Mouse (Mus musculus) gastrocnemius, adult 8-10 months (tissue): ENCODE measurements around the gene C8g. TPM values are rescaled to one million over a fixed set of nuclear protein-coding genes. Genes with fewer than 3 reads are reported as not detected.

Source experiments
- DNase-seq, 2 experiments: peaks; one replicate each; pipeline ENCODE4 v3.0.0; 2022; ENCODE audit warnings: low spot score in 2 of 2
- total RNA-seq, 4 experiments: library from RNA; stranded (reverse); gene quantifications; 2 replicates each; pipeline ENCODE4 v1.2.4; 2022

C8g gene
- total RNA-seq: 1 to 10 TPM; 1.0 to 1.8 (median 1.6) TPM

DNA sequence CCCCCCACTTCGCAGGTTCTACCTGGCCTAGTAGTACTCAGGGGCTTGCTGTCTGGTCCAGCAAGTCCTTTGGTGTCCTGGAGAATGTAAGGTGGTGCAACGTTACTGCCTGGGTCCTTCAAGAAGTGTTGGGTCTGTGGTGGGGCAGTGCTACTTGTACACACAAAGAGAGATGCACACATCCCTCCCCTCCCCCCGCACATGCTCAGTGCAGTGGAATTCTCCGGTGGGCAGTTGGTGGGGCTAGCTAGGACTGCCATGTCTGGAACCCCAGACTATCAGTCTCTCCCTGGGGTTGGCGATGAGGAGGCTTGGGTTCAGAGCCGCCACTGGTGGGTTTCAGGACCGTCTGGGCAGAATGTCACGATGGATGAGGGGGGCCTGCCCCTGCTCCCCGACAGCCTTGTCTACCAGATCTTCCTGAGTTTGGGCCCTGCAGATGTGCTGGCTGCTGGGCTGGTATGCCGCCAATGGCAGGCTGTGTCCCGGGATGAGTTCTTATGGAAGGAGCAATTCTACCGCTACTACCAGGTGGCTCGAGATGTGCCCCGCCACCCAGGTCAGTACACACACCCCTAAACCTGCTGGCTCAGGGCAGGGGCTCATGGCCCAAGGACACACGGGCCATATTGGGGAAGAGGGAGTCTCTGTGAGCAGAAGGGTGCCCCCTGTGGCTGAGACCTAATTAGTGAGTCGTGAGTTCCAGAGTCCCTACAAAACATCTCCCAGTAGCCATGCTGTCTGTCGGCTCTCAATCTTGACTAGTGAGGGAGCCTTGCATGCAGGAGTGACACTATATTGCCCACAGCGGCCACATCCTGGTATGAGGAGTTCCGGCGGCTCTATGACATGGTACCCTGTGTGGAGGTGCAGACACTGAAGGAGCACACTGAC, at the start of gene C8g:
C8g (minus strand) TSS at position 127 of the 894 bp plus-strand sequence.
- DNase-seq: no peak

DNA sequence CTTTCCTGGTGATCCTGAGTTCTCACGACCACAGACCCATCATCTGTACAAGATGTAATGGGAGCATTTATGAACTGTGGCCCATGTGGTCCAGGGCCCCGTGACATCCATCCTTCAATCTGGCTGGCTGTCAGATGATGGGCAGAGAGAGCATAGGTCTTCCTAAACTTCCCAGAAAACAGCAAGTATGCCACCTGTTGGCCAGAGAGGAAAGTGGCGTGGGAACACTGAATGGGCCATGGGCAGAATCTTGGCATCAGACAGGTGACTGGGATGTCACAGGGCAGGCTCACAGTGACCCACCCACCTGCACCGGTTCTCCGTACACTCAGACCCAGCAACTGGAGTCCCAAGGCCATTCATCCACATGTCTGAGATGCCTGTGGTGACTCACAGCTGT, 49.7 kb upstream of the C8g start:
- DNase-seq: peak; percentile 41 to 58

DNA sequence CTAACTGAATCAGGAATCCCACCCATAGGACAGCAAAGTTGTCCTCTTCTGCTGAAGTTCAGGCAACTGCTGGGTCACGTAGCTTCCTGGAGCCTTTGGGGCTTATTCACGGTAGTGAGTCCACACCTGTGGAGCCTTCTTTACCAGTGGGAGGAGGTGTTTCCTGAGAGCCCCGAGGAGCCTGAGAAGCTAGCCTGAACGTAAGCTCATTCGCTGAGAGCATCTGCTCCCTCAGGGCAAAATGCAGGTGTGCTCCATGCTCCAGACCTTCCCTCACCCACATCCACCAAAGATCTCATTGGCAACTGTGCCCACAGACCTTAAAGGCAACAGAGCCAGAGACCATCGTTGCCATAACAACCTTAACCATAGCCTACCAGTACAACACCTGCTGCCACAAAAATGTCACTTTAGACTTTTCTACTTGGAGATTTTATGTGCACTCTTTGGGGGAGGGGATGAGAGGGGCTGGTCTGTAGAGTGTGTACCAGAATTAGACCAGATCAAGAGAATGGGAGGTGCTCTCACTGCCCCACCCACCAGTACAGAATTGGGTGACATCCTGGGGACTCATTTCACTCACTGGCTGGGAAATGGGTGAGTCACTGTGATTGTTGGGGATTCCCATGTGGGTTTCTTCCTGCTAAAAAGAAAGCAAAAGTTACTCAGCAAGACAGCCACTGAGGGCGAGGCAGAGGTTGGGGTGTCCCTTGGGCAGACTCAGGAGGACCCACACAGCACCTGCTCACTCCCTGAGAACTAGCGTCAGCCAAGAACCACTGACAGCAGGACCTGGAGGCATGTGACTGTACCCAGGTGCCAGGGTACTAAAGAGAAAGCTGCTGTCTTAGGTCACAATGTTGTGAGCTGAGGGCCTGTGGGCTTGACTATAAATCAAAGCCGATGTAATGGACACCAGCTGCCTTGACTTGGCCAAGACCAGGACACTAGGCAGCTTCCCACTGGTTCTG, 47.8 kb upstream of the C8g start:
- peak; percentile 31 to 60 for DNase-seq

DNA sequence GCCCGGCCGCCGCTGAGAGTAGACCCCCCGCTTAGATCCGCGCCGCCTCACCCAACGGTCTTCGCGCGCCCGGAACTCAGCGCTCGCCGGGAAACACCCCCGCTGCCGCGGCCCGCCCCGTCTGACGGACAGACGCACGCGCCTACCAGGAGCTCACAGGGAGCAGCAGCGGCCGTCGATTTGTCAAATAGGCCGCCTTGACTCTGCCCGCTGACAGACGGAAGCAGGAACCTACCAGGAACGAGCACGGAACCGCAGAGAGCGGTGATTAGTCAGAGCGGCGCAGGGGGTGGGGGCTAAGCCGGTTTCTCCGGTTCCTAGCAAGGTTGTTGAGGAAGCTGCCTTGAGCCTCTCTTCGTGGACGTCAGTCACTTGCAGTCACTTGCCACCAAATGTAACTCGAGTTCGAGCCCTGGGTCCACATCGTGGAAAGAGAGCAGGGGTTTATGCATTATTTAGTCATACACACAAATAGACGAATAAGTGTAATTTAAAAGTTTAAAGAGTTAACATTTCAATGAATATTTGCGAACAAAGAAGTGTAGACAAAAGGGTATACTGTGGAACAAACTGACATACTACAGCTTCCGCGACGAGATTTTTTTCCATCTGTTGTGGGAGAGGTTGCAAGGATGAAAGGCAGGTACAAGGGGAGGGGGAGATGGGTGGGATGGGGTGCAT, 45.4 kb upstream of the C8g start, which contains the start of gene Traf2:
Traf2 (minus strand) TSS at position 130 of the 681 bp plus-strand sequence.
- peak; percentile 98 for DNase-seq

DNA sequence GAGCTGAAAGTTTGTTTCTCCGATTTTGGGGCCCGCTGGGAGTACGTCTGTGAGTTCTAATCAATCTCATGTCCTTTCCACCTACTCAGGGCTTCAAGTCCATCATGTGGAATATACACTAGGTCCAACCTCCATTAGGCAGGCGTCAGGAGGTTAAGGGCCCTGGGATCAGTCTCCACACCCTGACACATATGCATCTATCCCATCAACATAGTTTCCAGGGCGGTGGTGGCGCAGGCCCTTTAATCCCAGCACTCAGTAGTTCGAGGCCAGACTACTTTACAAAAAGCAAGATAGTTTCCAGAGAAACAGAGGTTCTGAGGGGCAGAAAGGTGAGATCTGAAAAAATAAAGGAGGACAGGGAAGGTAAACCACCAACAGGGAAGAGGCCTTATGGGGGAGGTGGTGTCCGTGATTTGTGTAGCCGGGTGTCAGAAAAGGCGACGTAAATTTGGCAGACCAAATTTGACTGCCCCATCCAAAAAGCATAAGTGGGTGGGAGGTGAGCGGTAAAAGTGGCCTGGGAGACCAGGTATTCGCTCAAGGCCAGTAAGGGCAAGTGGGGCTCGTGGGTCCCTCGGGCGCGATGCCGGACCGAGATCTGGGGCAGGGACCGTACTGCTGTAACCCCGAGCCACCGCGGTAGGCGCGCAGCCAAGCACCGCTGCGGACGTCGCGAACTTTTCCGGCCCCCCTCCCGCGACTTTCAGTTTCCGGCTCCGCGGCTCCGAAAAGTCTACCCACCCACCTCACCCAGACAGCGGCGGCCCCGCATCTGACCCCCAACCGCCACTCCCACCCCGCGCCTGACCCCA, 44.7 kb upstream of the C8g start:
- DNase-seq: peak; percentile 61 to 79

DNA sequence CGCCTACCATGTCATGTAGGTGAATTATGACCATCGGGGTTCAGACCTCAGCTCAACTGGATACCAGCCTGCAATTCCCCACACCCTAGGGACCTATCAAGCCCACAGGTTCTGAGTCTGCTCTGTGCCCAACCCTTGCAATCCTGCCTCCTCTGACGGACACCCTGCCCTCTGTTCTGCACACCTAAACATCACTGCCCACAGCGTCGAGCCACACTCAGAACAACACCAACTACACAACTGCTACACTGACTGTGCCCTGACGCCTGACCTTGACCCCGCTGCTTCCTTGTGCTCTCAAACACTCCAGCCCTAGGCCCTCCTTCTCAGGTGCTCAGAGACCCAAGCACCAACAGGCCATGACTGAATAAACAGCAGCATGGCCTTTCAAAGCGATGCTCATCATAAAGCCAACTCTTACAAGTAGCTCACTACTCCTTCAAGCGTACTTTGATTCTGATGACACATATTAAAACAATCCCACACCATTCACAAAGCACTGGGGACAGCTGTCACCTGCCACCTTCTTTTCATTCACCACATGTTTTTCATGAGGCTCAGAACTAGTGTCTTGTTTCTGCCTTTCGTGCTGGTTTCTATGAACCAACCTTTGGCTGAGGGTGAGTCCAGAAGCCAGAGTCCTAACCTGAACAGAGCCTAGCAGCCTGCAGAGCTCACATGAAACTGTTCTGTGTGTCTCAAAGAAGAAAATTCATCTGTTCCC, 40.3 kb upstream of the C8g start:
- no peak for DNase-seq

DNA sequence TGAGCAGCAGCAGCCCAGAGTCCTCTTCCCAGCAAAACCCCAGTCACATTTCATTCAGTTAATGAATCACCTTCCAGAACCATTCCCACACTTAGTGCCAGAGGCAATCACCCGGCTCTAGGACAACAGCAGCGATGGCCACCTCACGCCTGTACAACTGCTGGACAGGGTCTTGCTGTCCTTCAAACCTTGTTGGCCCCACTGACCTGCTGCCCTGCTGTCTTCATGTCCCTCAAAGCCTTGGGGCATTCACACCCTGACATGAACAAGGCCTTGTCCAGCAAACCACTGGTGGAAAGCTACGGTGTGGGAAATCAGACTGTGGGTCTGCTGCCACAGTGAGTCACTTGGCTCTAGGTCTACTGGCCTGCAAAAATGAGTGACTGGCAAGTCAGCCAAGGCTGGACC, 39.0 kb upstream of the C8g start:
- no peak for DNase-seq

DNA sequence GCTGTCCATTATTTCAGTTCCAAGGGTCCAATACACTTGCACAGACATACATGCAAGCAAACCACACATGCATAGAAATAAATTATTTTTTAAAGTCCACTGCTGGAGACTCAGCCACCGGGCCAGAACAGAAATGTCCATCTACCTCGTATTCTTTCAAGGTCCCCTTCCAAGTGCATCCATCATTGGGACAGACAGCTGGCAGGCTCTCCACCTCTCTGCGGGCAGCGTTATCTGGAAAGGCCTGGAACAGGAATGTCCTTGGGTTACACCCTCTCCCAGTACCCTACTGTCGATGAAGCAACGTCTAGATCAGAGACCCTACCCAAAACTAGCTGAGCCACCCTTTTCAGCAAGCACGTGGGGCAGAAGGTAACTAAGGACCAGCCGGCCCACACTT, 35.0 kb upstream of the C8g start:
- no peak for DNase-seq

DNA sequence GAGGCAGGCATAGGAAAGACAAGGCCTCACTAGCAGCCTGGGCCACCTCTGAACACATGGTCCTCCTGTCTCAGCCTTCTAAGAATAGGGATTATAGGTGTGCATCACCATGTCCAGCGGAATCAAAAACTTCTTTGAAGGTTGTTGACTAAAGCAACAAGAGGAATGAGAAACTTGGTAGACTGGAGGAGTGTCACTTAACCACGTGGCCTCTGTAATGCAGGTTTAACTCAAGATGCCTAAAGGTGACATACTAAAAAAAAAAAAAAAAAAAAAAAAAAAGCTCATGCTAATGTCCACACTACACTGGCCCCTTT, 33.3 kb upstream of the C8g start:
- DNase-seq: no peak

DNA sequence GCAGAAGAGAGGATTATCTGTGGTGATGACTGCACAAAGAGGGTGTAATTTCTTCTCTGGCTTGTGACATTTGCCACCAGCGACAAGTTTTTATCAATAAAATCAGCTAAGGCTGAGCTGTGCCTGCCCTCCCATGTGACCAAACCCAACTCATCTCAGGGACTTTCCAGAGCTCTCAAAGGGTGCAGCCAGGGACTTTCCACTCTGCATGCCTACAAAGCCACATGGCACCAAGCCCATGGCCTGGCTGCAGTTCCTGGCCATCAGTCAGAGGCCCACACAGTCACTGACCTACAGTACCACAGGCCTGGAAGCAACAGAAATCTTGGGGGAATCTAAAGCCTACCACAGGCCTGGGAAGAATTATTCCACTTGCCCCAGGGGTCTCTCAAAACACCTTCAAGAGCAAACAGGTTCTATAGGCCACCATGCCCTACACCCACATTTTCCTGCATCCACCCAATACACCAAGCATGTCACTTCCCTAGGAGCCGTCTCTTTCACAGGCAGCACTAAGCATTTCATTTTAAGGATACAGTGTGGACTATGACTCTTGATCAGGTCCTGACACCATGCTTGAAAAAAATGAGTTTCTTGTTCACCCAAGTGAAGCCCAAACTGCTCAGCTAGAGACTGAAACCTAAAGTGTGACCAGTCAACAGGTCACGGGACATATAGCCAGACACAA, 32.8 kb upstream of the C8g start:
- peak; percentile 94 for DNase-seq

DNA sequence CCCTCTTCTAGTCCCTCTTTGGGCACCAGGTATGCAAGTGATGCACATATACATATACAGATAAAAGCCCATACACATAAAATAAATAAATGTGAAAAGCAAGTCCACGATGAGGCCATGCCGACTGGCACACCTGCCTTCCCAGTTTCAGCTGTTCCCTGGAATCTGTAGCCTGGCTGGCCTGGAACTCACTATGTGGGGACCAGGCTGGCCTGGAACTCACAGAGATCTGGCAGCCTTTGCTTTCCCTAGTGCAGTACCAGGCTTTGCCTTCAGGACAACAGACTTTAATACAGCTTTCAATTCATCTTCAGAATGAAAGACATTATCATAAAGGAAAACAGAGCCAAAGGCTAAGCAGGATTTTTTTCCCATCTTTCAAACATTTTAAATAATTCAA, 32.2 kb upstream of the C8g start:
- no peak for DNase-seq

DNA sequence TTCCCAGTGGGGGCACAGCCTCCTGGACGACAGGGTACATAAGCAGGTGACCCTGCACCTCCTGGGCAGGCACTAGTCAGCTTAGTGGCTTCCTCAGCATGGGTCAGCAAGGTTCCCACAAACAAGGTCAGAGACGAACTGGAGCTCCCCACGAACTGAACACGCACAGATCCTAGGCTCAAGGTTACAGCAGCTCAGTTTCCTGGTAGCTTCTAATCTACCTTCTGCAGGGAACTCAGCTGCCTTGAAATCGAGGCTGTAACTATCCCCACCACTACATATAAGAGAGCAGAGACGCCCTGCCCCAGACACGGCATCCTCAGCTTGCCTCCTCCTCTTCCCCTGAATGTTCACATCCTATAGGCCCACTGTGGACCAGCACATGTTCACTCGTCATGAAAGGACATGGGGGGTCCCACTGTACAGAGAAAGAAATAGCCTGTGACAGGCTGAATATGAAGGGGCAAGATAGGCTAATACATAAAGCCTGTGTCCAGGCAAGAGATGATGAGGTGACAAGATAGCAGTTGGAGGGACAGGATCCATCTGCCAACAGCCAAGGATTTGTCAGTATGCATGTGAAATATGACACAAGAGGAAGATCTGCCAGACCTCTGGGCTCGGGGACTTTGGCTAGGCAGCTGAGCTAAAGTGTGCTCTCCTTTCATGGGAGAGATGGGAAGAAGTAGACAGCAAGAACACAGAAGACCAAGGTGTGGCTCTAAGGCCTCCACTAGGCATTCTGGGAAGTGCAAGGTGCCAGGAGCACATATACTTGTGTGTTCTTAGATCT, 25.2 kb upstream of the C8g start:
- no peak for DNase-seq

DNA sequence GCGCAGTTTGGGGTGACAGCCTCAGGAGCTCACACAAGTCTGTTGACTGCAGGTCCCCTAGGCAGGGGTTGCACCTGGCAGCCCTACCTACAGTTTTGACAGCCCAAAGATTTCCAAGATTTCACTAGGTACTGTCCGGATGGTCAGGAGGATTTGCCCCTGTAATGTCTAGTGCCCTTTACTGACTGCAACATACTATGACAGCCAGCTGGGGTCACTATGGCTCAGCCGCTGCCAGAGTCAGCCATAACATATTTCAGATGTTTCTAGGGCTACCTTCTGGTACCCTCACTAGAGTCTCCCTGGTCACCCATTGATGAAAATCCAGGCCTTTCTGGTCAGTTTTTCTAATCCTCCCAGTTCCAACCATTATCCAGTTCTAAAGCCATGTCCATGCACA, 8.4 kb upstream of the C8g start:
- no peak for DNase-seq

DNA sequence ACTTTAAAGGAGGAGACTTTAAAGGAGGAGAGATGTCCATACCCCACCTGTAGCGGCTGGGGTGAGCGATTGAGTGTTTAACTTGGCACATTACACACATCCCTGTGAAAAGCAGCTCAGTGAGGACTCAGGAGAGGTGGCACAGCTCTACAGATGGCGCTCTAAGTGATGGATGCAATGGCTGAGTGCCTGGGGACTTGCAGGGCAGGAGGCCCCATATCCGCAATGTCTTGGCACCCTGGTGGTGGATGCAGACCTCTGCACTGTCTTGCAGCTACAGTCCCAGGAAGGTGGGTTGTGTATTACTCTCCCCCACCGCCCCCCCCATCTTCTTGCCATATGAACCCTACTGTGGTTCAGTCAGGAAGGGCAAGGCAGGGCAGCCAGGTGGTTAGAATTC, 5.4 kb upstream of the C8g start:
- no peak for DNase-seq

DNA sequence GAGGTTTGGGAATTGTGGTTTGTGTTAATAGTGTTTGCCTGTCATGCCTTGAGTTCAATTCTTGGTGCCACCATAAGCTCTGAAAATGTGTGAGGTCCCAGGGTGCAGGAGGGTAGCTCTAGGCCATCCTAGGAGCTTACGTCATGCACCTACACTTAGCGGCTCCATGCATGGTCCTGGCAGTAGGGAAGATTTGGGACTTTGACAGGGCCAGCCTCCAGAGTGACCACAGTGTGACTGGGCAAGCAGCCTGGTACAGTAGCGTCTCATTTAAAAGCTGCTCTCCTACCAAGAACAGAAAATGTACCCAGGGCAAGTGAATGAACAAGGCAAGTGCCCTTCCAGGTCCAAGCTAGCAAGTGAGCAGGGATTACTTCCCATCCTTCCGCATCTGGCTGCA, 4.3 kb upstream of the C8g start:
- DNase-seq: no peak

DNA sequence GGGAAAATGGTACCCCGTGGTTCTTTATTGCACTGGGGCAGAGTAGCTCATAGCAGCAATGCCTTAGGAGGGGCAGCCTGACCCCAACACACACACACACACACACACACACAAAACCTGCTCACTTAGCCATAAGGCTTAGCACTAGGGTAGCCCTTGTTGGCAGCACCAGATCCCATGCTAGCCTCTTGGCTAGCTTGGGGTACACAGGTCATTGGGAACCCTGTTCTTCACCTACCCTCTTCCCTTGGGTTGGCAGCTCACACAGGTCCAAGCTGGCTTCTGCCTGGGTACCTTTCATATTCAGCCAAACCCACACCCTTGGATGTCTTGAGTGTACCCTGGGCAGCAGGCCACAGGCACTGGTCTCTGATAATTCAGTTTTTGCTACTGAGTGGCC, 3.5 kb upstream of the C8g start:
- DNase-seq: no peak

DNA sequence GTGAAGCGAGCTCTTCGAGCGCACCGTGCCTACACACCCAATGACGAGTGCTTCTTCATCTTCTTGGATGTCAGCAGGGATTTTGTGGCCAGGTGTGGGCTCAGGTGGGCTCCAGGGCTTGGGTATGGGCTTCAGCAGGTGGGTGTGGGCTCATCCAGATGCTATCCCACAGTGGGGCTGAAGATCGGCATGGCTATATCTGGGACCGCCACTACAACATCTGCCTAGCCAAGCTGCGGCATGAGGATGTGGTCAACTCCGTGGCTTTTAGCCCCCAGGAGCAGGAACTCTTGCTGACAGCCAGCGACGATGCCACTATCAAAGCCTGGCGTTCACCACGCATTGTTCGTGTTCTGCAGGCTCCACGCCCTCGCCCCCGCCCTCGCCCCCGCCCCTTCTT, 3.0 kb upstream of the C8g start:
- DNase-seq: no peak

DNA sequence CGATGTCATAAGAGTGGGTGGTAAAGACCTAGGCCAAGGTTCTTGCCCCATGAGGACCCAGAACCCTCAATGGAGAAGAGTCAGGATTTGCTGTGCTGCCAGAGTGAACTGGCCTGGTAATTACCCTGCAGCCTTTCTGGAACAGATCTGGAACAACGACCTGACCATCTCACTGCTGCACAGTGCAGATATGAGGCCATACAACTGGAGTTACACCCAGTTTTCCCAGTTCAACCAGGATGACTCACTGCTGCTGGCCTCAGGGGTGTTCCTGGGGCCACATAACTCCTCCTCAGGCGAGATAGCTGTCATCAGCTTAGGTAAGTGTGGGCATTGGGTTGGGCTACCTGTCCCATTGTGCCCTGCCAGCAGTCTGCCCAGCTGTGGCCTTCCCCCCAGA, 1.2 kb upstream of the C8g start:
- no peak for DNase-seq
